Mouse (Mus musculus) heart, embryonic 11.5 days (tissue): ENCODE measurements at regions not wholly inside any gene's neighbourhood (a gene's known extent, or its start where the extent isn't known, plus 50 kb on each side); places are given as distances from the start of the nearest gene placed in this dataset.

Source experiments
- ATAC-seq: fragments of 200-750 bp; cut with Nextera tagmentation; replicated peaks from 2 replicates; pipeline ENCODE4 v1.8.0; 2017; ENCODE audit warnings: moderate library complexity; ENCODE audit not compliant: insufficient number of reproducible peaks, low FRiP score, low TSS enrichment
- H3K27ac ChIP-seq: fragments of 300-500 bp; sonication (generic); 2 replicates; pipeline ENCODE4 v1.5.1; 2014; ENCODE audit warnings: mild to moderate bottlenecking, low read depth, low read length
- H3K27me3 ChIP-seq: fragments of 300-500 bp; sonication (generic); 2 replicates; pipeline ENCODE4 v1.6.1; 2014; ENCODE audit warnings: mild to moderate bottlenecking, low read length, mixed read lengths; ENCODE audit not compliant: control insufficient read depth, insufficient read depth
- H3K36me3 ChIP-seq: fragments of 300-500 bp; sonication (generic); 2 replicates; pipeline ENCODE4 v1.6.1; 2014; ENCODE audit warnings: mild to moderate bottlenecking, low read length, moderate library complexity, mixed read lengths; ENCODE audit not compliant: control insufficient read depth, insufficient read depth
- H3K4me1 ChIP-seq: fragments of 300-500 bp; sonication (generic); 2 replicates; pipeline ENCODE4 v1.6.1; 2014; ENCODE audit warnings: low read length; ENCODE audit not compliant: control insufficient read depth, insufficient read depth
- H3K4me2 ChIP-seq: fragments of 300-500 bp; sonication (generic); 2 replicates; pipeline ENCODE4 v1.6.1; 2014; ENCODE audit warnings: mild to moderate bottlenecking, moderate library complexity
- H3K4me3 ChIP-seq: fragments of 300-500 bp; sonication (generic); 2 replicates; pipeline ENCODE4 v1.5.1; 2014; ENCODE audit warnings: low read depth, low read length
- H3K9ac ChIP-seq: fragments of 300-500 bp; sonication (generic); 2 replicates; pipeline ENCODE4 v1.6.1; 2014; ENCODE audit warnings: mild to moderate bottlenecking, low read depth, low read length, moderate library complexity
- H3K9me3 ChIP-seq: fragments of 300-500 bp; sonication (generic); replicated peaks from 2 replicates; pipeline ENCODE4 v1.6.1; 2016; ENCODE audit warnings: low read length; ENCODE audit not compliant: control insufficient read depth
- WGBS: fragments of 180-500 bp; shearing (Covaris S2); extraction: QIAGEN DNeasy Blood & Tissue Kit; methylation state at CpG from one replicate; pipeline ENCODE4 v1.1.7; 2014; ENCODE audit not compliant: insufficient replicate concordance; 5-methylcytosine and 5-hydroxymethylcytosine counted together

DNA sequence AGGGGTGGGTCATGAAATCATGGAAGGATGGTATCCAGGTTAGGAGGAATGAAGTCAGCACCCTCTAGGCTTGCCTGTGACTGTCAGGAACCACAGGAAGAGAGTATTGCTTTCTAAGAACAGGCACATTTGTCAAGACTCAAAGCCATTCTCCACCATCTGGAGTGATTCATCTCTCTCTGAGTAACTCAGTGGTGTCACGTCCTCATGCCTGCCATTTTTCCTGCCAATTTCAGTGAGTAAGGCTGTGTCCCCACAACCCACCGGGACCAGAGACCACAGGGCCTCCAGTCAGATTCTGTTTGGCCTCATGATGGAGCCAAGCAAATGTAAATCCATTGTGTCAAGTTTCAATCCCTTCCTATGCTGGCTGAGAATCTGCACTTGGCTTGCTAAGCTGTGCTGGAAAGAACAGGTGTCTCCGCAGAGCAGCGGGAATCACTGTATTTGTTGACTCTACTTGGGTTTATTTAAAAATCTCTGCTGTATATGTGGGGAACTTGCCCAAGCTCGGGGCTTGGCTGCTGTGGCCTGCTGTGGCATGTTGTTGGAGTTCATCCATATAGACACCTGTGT lies 230.0 kb upstream of the Mki67 start:
- WGBS, result 76% methylated on average over 5 of the region's 5 CpGs
- Histone ChIP-seq H3K4me3 (no peak overlapping the region), H3K9ac (no peak overlapping the region), H3K4me2 (no peak overlapping the region), H3K36me3 (no peaks in the 10 kb centered on the region), H3K27ac (no peak overlapping the region), H3K4me1 (no peaks in the 10 kb centered on the region), H3K9me3 (no peaks in the 10 kb centered on the region), H3K27me3 (no peaks in the 10 kb centered on the region)
- no peak for ATAC-seq

DNA sequence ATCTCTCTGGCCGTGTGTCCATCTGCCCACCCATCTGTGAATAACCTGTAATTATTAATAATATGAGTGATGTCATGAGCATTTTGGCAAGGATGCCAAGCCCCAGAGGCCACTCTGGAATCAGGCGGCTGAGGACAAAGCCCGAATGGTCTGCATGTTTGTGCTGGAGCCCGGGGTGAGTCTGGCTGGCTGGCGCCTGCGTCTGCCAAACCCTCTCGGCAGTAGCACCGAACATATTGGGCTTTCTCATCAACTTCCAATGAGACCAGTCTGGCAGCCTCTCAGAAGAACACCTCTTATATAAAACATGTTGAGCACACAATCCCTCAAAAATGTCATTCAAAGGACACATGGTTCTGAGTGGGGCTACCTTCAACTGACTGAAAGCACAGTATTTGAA lies 244.9 kb upstream of the Mki67 start:
- WGBS, result 88% methylated on average over 8 of the region's 8 CpGs
- no peak for ATAC-seq
- no peak overlapping the region for H3K9ac ChIP-seq

DNA sequence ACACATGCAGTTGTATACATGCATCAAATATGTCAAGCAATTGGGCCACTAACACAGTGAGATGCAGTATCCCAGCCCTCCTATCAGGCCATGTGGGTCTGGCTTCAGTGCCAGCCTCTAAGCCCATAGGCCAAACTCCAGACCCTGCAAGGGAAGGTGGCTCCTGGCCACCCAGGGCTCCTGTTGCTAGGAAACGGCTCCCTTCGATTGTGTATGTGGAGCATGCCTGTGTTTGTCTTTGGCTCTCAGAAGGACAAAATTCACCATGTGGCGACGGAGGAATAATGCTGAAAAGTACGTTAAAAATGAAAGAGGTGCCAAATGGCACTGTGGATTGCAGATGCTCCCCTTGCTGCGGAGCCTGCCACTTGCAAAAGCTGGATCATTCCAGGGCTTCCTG lies 249.4 kb upstream of the Mki67 start:
- H3K9ac ChIP-seq, result no peak overlapping the region
- H3K4me1 ChIP-seq, result no peaks in the 10 kb centered on the region
- no peak for ATAC-seq
- H3K36me3 ChIP-seq, result no peaks in the 10 kb centered on the region
- H3K27ac ChIP-seq, result no peak overlapping the region
- H3K4me3 ChIP-seq, result no peak overlapping the region
- no peaks in the 10 kb centered on the region for H3K9me3 ChIP-seq
- no peaks in the 10 kb centered on the region for H3K27me3 ChIP-seq
- H3K4me2 ChIP-seq, result no peak overlapping the region
- WGBS, result 70% methylated on average over 6 of the region's 6 CpGs

More for the DNA sequence above, 244.9 kb upstream of the Mki67 start:
- H3K27ac ChIP-seq, result no peak overlapping the region
- H3K27me3 ChIP-seq, result no peaks in the 10 kb centered on the region
- no peak overlapping the region for H3K4me3 ChIP-seq
- no peaks in the 10 kb centered on the region for H3K4me1 ChIP-seq
- no peak overlapping the region for H3K4me2 ChIP-seq
- H3K9me3 ChIP-seq, result no peaks in the 10 kb centered on the region
- H3K36me3 ChIP-seq, result no peaks in the 10 kb centered on the region

DNA sequence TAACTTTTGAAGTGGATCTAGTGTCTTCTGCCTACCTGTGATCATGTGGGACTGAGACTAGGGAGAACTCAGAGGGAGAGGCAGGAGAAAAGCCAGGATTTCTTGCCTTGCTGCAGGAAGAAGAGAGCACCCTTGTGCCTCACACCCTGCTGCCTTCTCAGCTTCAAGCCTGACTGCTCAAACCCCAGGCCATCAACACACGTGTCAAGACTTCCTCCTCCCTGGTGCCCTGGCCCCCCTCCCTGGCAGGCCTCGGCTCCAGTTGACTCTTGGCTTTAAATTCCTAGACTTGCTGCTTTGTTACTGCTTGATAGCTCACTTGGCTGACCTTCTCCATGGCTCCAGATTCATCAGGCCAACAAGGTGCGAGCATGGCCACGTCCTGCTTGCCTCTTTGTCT lies 250.1 kb upstream of the Mki67 start:
- Histone ChIP-seq H3K4me2 (no peak overlapping the region), H3K27ac (no peak overlapping the region), H3K4me1 (no peaks in the 10 kb centered on the region), H3K36me3 (no peaks in the 10 kb centered on the region), H3K9ac (no peak overlapping the region), H3K9me3 (no peaks in the 10 kb centered on the region), H3K4me3 (no peak overlapping the region), H3K27me3 (no peaks in the 10 kb centered on the region)
- WGBS, result 51% methylated on average over 4 of the region's 4 CpGs
- ATAC-seq, result no peak

DNA sequence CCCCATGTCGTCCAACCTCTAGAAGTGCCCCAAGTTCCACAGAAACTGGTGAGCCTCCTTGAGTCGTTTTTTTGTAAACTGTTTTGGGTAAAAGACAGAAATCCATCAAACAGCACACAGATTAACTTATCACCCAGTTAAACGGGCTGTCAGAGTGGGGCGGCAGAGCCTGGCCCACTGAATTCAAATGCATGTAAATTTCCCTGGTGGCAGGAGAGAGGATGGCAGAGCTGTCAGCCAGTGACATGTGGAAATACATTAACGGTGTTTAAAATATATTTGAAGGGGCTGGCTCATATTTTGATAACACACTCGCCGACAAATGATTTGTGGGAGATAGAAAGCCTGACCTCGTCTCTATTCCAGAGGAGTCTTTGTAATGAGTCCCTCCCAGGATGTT lies 252.5 kb upstream of the Mki67 start:
- no peak overlapping the region for H3K4me2 ChIP-seq
- no peak for ATAC-seq
- H3K9me3 ChIP-seq, result no peaks in the 10 kb centered on the region
- H3K4me3 ChIP-seq, result no peak overlapping the region
- H3K9ac ChIP-seq, result no peak overlapping the region
- H3K27me3 ChIP-seq, result no peaks in the 10 kb centered on the region
- no peaks in the 10 kb centered on the region for H3K36me3 ChIP-seq
- H3K27ac ChIP-seq, result no peak overlapping the region
- 56% methylated on average over 8 of the region's 8 CpGs for WGBS
- no peaks in the 10 kb centered on the region for H3K4me1 ChIP-seq

DNA sequence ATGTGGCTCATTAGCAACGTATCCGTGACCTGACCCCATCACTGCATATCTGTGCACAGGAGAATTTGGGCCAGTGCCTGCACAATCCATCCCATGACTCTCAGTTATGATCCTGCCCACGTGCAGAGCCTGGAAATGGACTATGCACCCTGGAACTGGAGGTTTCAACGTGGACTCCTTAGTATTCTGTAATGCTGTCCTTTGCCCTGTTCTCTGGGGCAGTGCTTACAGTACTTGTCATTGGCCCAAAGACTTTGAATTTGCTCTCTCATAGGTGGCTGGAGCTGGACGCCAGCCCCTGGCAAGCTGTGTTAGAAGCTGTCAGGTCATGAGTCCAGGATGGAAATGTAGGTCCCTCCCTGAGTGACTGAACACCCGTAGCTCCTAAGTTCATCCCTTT lies 269.9 kb upstream of the Mki67 start:
- H3K27me3 ChIP-seq, result peaks cover 3% of the 10 kb centered on the region; the same call in 1 of the 2 replicates
- no peaks in the 10 kb centered on the region for H3K9me3 ChIP-seq
- H3K4me1 ChIP-seq, result no peaks in the 10 kb centered on the region
- H3K4me2 ChIP-seq, result no peak overlapping the region
- H3K27ac ChIP-seq, result no peak overlapping the region
- no peak overlapping the region for H3K4me3 ChIP-seq
- H3K36me3 ChIP-seq, result no peaks in the 10 kb centered on the region
- no peak for ATAC-seq
- WGBS, result 63% methylated on average over 6 of the region's 6 CpGs
- H3K9ac ChIP-seq, result no peak overlapping the region

DNA sequence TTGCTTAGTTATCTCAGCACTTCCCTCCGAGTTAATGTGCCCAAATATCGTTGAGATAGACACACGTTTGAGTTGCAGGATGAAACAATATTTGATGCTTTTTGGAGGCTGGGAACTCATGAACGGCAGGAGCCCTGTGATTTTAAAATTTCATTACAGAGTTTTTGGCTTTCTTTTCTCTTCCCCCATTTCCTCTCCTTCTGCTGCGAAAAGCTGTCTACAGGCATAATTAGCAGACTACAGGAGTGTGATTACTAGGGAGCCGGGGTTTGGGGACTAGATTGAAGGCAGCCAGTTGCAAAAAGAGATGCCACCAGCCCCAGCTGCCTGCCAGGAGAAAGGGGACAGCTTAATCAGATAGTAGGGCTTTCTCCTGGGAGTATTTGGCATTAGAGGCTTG lies 274.2 kb upstream of the Mki67 start:
- Histone ChIP-seq H3K4me2 (no peak overlapping the region), H3K4me3 (no peak overlapping the region), H3K9ac (no peak overlapping the region), H3K36me3 (no peaks in the 10 kb centered on the region), H3K9me3 (no peaks in the 10 kb centered on the region), H3K27me3 (peaks cover 3% of the 10 kb centered on the region; the same call in 1 of the 2 replicates), H3K4me1 (no peaks in the 10 kb centered on the region), H3K27ac (no peak overlapping the region)
- 66% methylated on average over 6 of the region's 6 CpGs for WGBS
- ATAC-seq, result no peak

DNA sequence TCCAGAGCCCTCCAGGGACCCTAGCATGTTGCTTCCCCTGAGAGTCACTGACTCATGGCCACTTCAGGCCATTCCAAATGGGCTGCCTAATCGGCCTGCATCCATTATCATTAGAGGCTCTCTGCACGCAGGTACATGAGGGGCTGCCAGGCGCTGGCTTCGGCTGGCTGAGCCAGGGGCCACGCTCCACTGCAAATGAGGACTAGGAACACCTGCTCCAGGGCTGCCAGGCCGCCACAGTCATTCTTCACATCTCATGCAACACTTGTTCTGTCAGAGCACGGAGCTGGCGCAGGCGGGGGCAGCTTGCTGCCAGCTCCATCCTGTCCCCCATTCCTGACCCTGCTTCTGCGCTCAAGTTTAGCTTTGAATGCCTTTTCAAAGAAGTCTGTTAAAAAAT lies 280.7 kb upstream of the Mki67 start:
- Histone ChIP-seq H3K27me3 (no peaks in the 10 kb centered on the region), H3K4me3 (no peak overlapping the region), H3K4me2 (no peak overlapping the region), H3K36me3 (no peaks in the 10 kb centered on the region), H3K27ac (no peak overlapping the region), H3K9me3 (no peaks in the 10 kb centered on the region), H3K4me1 (no peaks in the 10 kb centered on the region), H3K9ac (no peak overlapping the region)
- 85% methylated on average over 10 of the region's 10 CpGs for WGBS
- ATAC-seq, result no peak

DNA sequence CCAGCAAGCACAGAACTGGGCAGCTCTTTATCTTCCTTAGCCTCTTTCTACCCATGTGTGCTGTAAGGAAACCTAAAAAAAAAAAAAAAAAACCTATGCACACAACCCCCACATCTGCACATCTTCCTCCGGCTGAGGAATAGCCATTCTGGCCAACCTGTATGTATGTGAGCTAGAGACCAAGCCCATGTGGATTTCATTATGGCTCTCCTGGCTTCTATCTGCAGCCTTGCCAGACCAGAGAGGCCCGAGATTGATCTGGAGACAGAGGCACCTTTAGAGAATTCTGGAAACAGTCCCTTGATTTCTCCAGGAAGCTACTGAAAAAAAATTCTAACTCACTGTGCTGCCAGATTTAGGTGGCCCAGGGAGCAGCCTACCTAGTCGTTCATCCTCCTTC lies 281.5 kb upstream of the Mki67 start:
- H3K4me3 ChIP-seq, result no peak overlapping the region
- no peak overlapping the region for H3K4me2 ChIP-seq
- no peak for ATAC-seq
- no peaks in the 10 kb centered on the region for H3K36me3 ChIP-seq
- H3K9ac ChIP-seq, result no peak overlapping the region
- H3K4me1 ChIP-seq, result no peaks in the 10 kb centered on the region
- no peak overlapping the region for H3K27ac ChIP-seq
- no peaks in the 10 kb centered on the region for H3K9me3 ChIP-seq
- no peaks in the 10 kb centered on the region for H3K27me3 ChIP-seq
- 51% methylated on average over 3 of the region's 3 CpGs for WGBS
